Mouse (Mus musculus): ENCODE measurements at regions not wholly inside any gene's neighbourhood (a gene's known extent, or its start where the extent isn't known, plus 50 kb on each side); places are given as distances from the start of the nearest gene placed in this dataset.

GRCm38 (mm10) chr12:50804391-50804790 lies 155.5 kb upstream of the Prkd1 start:
- TF ChIP-seq POLR2A (IDR thresholded peaks at IDR 0.05; ENCODE audit: insufficient read depth, low read length) = no peak
- TF ChIP-seq CTCF (IDR thresholded peaks at IDR 0.05; ENCODE audit: low read depth, low read length) = no peak
